In genomic region chr1:133661203-133661933, GRCm38 (mm10) we compare ENCODE assay signal across 8 mouse cellular contexts. TPM values are rescaled to one million over a fixed set of nuclear protein-coding genes. Genes with fewer than 3 reads are reported as not detected.
DNase-seq lines count a peak whose midpoint lies in the region; ATAC-seq lines count a peak whose summit lies in the region.

TSS of gene Gm38394 (minus strand) at chr1:133661318.

- H3K27ac ChIP-seq in heart, embryonic 14.5 days (replicated peaks in 1 of 2; ENCODE audit: control insufficient read depth in 1 of 2, insufficient read depth in 1 of 2, low read depth in 2 of 2, low read length in 2 of 2), result peak within 1 kb of the TSS; percentile 92 to 97
- peak within 1 kb of the TSS; percentile 87 for H3K27ac ChIP-seq in liver, embryonic 13.5 days
- peak within 1 kb of the TSS; percentile 95 for H3K27ac ChIP-seq in stomach, embryonic 16.5 days (ENCODE audit: low read length)

- H3K4me3 ChIP-seq in heart, embryonic 14.5 days (ENCODE audit: control insufficient read depth in 1 of 2, insufficient read depth in 1 of 2, low read depth in 1 of 2, low read length in 2 of 2), result peak within 1 kb of the TSS; percentile 83 to 89
- H3K4me3 ChIP-seq in liver, embryonic 13.5 days (replicated peaks), result peak within 1 kb of the TSS; percentile 85
- H3K4me3 ChIP-seq in stomach, embryonic 16.5 days (replicated peaks; ENCODE audit: low read length), result peak within 1 kb of the TSS; percentile 58

- peak; percentile 99 for ATAC-seq in CD4-positive, CD25-positive, alpha-beta regulatory T cell, adult 4 months
- peak; percentile 95 for ATAC-seq in heart, embryonic 14.5 days (ENCODE audit: insufficient number of reproducible peaks, insufficient read depth, low FRiP score, low read depth)
- peak; percentile 99 for ATAC-seq in liver, embryonic 13.5 days (ENCODE audit: low read depth)
- ATAC-seq in stomach, embryonic 16.5 days (ENCODE audit: insufficient read depth, low FRiP score), result peak; percentile 98

- 4% methylated on average over 24 of the region's 26 CpGs for WGBS in heart, embryonic 14.5 days
- 3% methylated on average over 26 of the region's 26 CpGs for WGBS in liver, embryonic 13.5 days (ENCODE audit: insufficient replicate concordance)
- WGBS in stomach, embryonic 16.5 days, result 2% methylated on average over 26 of the region's 26 CpGs

- peak within 1 kb of the TSS; percentile 91 for H3K9ac ChIP-seq in heart, embryonic 14.5 days (ENCODE audit: low read length)
- H3K9ac ChIP-seq in liver, embryonic 13.5 days, result peak within 1 kb of the TSS; percentile 92
- peak within 1 kb of the TSS; percentile 95 for H3K9ac ChIP-seq in stomach, embryonic 16.5 days (ENCODE audit: low read length)

- H3K36me3 ChIP-seq in heart, embryonic 14.5 days (ENCODE audit: control insufficient read depth, insufficient read depth, low read length), result peaks cover 32% of the 10 kb centered on the region
- H3K36me3 ChIP-seq in liver, embryonic 13.5 days, result peaks cover 32% of the 10 kb centered on the region
- H3K36me3 ChIP-seq in stomach, embryonic 16.5 days (ENCODE audit: control insufficient read depth, insufficient read depth, low read length), result peaks cover 8% of the 10 kb centered on the region; the same call in 1 of the 2 replicates

- H3K4me2 ChIP-seq in heart, embryonic 14.5 days (ENCODE audit: low read length), result peak within 1 kb of the TSS; percentile 94
- peak within 1 kb of the TSS; percentile 86 for H3K4me2 ChIP-seq in liver, embryonic 13.5 days
- H3K4me2 ChIP-seq in stomach, embryonic 16.5 days (ENCODE audit: low read depth, low read length), result peak within 1 kb of the TSS; percentile 75

- peaks cover 17 to 39% of the 10 kb centered on the region in 2 experiments for H3K4me1 ChIP-seq in heart, embryonic 14.5 days (ENCODE audit: control insufficient read depth in 2 of 2, insufficient read depth in 2 of 2, low read length in 2 of 2)
- peaks cover 45% of the 10 kb centered on the region for H3K4me1 ChIP-seq in liver, embryonic 13.5 days (replicated peaks)
- H3K4me1 ChIP-seq in stomach, embryonic 16.5 days (ENCODE audit: control insufficient read depth, insufficient read depth, low read length), result peaks cover 41% of the 10 kb centered on the region

- peak; percentile 89 for DNase-seq in c-Kit-negative CD71-positive TER-119-positive erythroid progenitor cells, embryonic 14.5 days (ENCODE audit: low read depth, low spot score)
- DNase-seq in fibroblast of lung, adult 2 months (ENCODE audit: low read depth), result peak; percentile 90
- peak; percentile 95 for DNase-seq in kidney, postnatal 14 days
- DNase-seq in liver, embryonic 13.5 days, result peak; percentile 86
- peak; percentile 89 for DNase-seq in neural tube, embryonic 10.5 days (ENCODE audit: extremely low spot score, low spot score)

- H3K27me3 ChIP-seq in heart, embryonic 14.5 days (ENCODE audit: control insufficient read depth, insufficient read depth, low read length), result no peaks in the 10 kb centered on the region
- no peaks in the 10 kb centered on the region for H3K27me3 ChIP-seq in liver, embryonic 13.5 days
- no peaks in the 10 kb centered on the region for H3K27me3 ChIP-seq in stomach, embryonic 16.5 days (ENCODE audit: control insufficient read depth, insufficient read depth, low read length)

- no peaks in the 10 kb centered on the region for H3K9me3 ChIP-seq in heart, embryonic 14.5 days (ENCODE audit: control insufficient read depth, low read length)
- no peaks in the 10 kb centered on the region for H3K9me3 ChIP-seq in liver, embryonic 13.5 days (replicated peaks)
- no peaks in the 10 kb centered on the region for H3K9me3 ChIP-seq in stomach, embryonic 16.5 days (replicated peaks; ENCODE audit: control insufficient read depth, low read length)

RNA-seq across cellular contexts. Expression of gene Gm38394, which starts in this region (rescaled TPM):
- 1 to 10 TPM; 3.1 to 4.3 TPM for polyA plus RNA-seq in CD4-positive, CD25-positive, alpha-beta regulatory T cell, adult 4 months (2017; shearing (Covaris generic))
- 6.9 and 8.0 TPM in 2 replicates for polyA plus RNA-seq in heart, embryonic 14.5 days (2014; fragmentation: Nextera tagmentation; extraction: Ambion mirVana)
- 0.97 and 1.2 TPM in 2 replicates for polyA plus RNA-seq in liver, embryonic 13.5 days (2015; fragmentation: Nextera tagmentation; extraction: Ambion mirVana)
- 5.3 and 6.2 TPM in 2 replicates for polyA plus RNA-seq in stomach, embryonic 16.5 days (2015; fragmentation: Nextera tagmentation; extraction: Ambion mirVana)

Comparison
In these comparisons a context has a peak if more than half of its experiments do, and no peak if none do; other contexts are left out.
1. Peak in every context shown above with its lines: DNase-seq, ATAC-seq, H3K4me3 ChIP-seq and H3K27ac ChIP-seq.